Mouse (Mus musculus) urinary bladder, adult 18-20 months (tissue): ENCODE data around the gene Nktr.
A peak's percentile ranks its signal among the peaks of the same experiment; 100 is the strongest.

Source experiments
- DNase-seq, 2 experiments: peaks; one replicate each; pipeline ENCODE4 v3.0.0; 2022; ENCODE audit warnings: low spot score in 2 of 2, mixed read lengths in 2 of 2

The Nktr gene

DNA sequence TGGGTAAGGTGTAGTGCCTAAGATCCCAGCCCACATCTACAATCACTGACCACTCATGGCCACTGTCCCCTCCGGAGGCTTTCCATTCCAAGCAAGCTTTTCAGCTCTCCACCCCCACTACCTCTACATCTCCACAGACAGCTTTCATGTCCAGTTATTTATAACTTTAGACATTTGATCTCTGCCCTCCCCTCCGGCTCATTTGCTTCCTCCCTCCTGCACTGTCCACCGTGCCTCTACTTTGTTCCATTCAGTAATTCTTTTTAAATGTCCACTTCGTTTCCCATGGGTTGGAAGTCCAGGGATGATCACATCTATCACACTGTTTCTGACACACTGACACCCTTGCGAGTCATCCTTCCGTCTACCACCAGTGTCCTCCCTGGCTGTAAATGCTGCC, 11.2 kb upstream of the Nktr start:
- no peak for DNase-seq

DNA sequence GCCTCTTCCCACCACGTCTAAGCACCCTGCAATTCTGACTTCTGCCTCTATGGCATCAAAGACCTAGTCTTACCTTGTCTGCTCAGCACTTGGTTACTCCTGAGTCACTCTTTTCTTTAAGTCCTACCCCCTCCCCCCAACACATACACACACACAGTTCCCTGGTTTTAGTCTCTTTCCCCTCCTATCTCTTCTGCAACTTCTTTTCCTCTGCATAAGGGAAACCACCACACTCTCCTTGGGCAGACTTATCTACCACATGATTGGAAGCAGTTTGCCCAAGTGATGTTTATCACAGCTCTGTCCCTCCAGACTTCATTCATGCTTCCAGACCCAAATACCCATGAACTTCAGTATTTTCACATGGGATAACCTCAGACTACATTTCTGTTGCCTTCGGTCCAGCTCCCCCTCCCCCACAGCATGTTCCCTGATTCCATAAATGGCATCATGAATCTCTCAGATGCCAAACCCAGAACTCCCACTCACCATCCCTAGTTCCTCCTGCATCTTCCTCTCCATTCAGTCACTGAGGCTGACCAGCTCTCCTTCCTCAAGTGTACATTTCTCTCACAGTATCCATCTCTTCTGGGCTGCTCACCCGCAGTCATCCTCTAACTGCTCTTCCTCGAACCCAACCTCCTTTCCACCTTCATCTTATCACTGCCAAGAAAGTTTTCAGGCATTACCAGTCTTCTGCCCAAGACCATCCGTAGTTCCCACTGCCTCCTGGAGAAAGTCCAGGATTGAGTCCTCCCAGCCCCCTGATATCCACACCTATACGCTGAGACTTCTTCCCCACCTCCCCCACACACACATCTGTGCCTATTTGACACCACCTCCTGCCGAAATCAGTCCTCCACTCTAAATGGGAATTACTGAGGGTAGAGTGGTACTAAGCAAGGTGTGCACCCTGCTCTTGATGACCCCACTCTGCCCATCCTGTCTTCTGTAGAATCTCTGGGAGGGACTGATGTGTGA, 10.2 kb upstream of the Nktr start:
- DNase-seq: no peak

DNA sequence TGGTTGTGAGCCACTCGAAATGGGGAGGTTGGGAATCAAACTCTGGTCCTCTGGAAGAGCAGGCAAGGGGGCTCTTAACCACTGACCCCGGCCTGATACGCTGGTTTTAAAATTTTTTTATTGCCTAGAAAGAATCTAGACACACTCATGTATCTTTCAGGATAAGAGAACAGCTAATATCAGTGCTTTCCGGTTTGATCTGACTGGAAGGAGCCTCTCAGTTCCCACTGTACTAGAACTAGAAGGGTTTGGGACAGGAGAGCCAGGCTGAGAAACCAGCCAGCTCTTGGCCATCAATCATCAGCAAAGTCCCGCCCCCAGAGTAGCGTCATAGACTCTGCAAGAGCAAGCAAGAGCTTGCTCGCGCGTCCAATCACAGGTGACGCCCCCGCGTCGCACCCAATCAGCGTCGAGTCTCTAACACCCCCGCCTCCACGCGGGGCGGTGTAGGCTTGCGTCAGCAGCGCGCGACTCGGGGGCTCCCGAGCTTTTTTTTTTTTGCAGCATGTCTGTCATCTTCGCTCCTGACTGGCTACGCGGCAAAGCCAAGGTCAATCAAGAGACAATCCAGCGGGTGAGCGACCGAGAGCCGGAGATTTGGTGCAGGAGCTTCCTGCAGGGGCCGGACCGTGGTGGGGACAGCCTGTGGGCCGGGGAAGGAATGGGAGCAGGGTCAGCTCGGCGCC, 8.9 kb upstream of the Nktr start, which contains the start of gene Ss18l2:
Gene Ss18l2, plus strand, starts transcription at position 432 of the 686 bp plus-strand sequence.
- peak; percentile 92 to 95 for DNase-seq

DNA sequence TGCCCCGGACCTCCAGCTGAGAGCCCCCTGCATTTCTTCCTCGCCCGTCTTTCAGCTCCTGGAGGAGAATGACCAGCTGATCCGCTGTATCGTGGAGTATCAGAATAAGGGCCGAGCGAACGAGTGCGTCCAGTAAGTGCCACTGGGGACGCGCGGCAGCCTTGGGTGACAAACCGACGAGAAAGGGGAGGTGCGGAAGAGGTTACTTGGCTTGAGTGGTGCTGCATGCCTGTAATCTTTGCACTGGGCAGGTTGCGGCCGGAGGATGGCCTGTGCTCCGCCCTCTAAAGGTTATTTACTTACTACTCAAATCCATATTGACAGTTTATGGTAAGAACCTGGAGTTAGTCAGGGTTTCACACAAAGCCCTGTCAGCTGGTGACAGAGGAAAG, 8.4 kb upstream of the Nktr start:
- DNase-seq: peak in 1 of 2 experiments; percentile 21

DNA sequence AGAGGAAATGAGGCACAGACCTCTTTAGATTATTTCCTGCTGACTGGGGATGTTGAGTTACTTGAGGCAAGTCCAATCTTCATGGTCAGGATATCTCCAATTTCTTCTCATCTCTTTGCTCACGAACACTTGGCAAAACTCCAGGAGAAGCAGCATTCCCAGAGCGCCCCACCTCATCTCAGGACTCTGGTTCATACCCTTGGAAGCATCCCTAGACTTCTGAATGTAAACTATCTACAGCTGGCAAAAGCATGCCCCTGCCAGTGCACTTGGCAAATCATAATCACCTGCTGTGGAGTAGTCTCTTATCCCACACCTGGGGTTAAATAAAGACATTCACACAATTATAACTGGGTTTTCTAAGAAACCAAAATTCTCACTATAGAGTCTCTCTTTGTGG, 1.9 kb upstream of the Nktr start:
- DNase-seq: no peak

DNA sequence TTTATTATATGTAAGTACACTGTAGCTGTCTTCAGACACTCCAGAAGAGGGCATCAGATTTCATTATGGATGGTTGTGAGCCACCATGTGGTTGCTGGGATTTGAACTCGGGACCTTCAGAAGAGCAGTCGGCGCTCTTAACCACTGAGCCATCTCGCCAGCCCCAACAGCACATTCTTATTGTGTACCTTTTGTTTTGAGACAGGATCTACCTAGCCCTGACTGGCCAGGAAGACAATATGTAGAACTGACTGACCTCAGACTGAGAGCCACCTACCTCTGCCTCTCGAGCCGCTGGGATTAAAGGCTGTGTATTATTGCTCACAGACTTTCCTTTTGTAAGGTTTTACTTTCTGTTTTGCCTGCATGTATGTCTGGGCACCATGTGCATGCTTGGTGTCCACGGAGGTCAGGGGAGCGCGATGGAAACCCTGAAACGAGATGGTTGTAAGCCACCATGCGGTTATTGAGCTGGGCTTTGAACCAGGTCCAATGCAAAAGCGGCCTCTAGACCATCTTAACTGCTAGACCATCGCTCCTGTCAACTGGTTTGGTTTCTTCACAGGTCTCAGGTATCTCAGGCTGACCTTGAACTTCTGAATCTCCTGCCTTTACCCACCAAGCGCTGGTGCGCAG, 781 bp upstream of the Nktr start:
- peak in 1 of 2 experiments; percentile 17 for DNase-seq

DNA sequence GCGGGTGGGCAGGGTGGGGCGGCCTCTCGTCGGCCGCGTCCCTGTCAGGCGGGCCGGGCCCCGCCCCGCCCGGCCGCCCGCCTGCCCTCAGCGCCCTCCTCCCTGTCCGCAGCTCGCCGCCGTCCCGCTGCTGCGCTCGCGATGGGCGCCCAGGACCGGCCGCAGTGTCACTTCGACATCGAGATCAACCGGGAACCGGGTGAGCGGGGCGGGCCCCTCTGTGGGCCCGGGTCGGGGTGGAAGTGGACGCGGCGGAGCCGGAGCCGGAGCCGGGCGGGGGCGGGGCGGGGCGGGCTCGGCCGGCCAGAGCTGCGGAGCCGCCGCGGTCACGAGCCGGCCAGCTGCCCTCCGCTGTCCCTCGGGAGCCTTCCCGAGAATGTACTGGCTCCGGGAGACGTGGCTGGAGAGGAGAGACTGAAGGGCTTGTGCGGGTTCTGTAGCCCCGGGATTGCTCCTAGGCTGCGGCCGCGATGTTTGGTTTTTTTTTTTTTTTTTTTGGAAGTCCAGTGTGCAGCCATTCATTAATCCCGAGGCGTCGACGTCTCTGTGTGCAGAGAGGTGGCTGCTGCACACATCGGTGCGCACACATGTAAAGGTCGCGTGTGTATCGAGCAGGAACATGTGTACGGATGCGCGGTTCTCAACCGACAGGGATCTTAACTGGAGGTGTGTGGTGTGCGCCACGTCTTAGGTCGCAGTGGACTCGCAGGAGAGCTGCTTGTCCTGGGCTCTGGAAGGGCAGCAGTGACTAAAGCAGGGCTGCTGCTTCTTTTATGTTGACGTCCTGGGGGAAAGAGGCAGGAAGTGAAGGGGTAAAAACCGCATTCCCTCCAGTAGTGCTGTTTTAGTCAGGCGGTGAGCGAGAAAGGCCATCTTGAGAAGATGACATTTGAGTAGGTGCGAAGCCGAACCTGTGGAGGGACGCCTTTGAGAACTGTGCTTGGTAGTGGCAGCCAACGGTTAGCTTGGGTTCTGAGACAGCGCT, 670 bp downstream of the Nktr start:
- DNase-seq: peak in 1 of 2 experiments; percentile 68

DNA sequence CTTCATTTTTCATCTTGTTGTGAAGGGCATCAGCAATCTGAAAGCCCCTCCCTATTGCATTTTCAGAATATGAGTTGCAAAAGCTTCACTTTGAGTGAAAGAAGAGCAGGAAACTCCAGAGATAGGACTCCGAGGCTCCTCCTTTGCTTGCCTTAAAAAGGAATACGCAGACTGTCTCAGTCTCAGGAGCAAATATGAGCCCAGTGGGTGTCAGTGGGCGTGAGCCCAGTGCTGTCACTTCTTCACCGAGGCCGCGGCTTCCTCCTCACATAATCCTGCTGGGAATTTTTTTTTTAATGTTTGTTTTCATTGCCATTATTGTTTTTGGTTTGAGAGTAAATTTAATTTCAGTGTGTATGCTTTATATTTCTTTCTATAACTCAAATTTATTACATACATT, 21.5 kb downstream of the Nktr start:
- DNase-seq: no peak

DNA sequence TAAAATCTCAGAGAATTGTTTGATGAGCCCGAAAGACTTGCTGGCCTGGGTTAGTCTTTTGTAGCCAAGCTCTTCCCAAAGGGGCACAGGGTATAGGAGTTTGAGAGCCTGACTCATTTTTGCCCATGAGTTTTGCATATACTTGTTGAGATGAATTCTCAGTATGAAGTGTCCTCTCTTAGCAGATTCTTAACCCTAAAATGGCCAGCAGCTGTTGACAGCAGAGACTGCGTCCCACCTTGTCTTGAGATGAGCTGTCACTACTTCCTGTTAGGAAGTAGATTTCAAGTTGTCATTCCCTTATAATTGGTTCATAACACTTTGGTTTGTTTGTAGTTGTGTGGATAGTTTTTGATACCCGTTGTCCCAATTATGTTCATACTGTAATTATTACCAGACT, 22.2 kb downstream of the Nktr start:
- DNase-seq: no peak

DNA sequence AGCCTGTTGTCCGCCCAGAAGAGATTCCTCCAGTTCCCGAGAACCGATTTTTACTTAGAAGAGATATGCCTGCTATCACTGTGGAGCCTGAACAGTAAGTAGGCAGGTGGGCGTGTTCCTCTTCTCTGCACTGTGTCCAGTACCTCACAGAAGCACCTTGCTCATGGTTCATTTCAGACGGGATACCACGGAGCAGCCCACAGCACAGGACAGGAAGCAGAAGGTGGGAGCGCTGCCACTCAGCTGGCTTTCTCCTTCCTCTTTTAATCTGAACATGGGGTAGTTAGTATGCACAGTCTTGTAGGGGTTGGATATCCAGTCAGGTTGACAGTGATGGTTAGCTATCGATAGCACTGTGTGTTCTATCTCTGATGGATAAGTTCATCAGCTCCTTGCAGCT, 25.1 kb downstream of the Nktr start:
- no peak for DNase-seq

DNA sequence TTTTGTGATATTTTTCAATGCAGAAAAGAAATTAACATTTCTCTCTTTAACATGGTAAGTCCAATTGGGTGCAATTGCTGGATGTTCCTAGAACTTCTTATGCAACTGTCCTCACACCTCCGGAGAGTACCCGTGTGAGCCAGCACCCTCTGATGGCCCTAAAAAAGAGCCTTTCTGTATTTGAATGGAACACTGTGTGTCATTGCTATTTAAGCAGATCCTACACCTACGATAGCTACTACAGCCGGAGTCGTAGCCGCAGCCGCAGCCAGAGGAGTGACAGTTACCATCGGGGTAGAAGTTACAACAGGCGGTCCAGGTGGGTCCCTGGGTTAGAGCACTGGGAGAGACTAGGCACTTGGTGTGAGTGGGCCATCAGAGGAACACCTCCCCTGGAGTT, 33.8 kb downstream of the Nktr start:
- no peak for DNase-seq

DNA sequence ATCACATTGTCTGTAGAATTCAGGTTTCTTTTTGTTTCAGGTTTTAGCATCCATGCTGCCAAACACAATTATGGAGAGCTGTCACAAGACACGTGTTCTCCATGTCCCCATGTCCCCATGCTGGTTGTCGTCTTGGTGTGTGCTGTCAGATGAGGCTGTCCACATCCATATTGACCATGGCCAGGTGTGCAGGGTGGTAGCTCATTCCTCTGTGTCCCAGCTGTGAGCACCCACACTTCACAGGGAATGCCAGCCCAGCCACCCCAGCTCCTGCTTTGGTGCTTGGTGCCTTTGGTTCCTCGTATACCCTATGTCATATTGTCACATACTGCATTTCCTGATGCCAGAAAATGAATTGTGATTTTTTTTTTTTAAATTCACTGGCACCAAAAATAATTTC, 35.7 kb downstream of the Nktr start:
- no peak for DNase-seq

DNA sequence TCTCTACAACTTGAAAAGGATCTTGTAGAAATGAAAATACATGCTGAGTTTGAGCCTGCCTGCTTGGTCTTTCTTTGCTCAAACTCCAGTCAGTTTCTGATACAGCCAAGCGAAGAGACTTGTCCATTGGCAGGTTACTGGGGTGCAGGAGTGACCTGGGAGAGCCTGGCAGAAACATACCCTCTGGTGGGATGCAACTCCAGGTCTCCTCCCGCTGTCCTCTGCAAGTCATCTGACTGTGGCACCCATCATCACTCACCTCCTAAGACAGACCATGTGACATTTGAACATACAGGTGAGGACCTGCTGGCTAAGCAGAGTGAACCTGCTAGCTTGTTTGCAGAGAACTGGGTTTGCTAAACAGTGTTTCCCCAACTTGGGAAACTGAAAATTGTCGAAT, 37.8 kb downstream of the Nktr start:
- DNase-seq: no peak

DNA sequence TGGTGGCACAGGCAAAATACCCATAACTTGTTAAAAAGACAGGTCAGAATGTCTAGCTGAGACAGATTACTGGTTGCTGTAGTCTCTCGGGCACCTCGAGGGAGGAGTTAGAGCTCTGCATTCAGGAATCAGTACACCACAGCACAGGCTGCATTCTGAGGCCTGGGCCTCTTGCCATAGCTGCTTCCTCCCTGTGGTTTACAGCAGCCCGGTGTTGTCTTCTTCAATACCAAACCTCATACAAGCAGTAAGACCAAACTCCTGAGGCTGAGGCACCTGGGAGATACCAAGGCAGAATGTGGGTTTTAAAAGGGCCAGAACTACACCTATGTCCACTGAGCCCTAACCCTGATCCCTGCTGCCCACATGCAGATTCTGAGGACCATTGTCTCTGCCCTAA, 38.5 kb downstream of the Nktr start:
- no peak for DNase-seq

DNA sequence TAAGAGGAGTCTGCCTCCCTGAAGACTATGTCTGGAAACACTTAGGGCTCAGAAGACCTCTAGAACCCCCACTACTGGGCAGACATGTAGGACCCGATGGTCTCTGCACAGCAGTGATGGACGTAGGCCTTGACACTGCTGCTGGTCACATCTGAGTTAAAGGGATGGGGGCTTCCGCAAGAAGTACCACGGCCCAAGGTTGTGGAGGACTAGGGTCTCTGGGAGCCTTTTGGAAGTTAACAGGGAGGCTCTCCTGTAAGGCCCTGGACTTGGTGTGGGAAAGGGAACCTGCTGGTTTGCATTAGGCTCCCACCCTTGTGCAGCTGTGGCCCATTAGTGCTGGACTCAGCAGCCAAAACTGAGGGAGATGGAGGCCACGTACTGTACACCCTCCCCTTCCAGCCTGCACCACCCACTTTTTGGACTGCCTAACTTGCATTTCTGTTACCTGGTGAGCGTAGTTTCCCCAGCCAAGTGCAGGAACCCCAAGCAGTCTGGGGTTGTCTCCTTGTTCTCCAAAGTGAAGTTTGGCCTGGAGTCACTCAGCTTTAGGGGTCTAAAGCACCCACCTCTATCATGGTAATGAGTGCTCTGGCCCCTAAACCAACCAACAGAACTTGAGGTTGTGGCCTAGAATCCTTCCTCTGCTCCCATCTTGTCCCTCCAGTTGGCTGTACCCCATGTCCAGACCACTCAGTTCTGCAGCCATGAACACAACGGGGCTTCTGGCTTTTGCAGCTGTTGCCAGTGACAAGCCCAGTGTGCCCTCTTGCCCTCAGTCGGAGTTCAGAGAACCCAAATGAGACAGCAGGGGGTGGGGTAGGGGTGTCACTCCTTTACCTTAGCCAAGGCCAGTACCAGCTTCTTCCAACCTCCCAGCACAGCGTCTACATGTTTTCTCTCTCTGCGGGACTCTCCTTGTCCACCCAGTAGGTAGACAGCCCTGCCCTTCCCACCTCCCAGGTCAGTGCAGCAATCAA, 39.2 kb downstream of the Nktr start:
- peak in 1 of 2 experiments; percentile 29 for DNase-seq

DNA sequence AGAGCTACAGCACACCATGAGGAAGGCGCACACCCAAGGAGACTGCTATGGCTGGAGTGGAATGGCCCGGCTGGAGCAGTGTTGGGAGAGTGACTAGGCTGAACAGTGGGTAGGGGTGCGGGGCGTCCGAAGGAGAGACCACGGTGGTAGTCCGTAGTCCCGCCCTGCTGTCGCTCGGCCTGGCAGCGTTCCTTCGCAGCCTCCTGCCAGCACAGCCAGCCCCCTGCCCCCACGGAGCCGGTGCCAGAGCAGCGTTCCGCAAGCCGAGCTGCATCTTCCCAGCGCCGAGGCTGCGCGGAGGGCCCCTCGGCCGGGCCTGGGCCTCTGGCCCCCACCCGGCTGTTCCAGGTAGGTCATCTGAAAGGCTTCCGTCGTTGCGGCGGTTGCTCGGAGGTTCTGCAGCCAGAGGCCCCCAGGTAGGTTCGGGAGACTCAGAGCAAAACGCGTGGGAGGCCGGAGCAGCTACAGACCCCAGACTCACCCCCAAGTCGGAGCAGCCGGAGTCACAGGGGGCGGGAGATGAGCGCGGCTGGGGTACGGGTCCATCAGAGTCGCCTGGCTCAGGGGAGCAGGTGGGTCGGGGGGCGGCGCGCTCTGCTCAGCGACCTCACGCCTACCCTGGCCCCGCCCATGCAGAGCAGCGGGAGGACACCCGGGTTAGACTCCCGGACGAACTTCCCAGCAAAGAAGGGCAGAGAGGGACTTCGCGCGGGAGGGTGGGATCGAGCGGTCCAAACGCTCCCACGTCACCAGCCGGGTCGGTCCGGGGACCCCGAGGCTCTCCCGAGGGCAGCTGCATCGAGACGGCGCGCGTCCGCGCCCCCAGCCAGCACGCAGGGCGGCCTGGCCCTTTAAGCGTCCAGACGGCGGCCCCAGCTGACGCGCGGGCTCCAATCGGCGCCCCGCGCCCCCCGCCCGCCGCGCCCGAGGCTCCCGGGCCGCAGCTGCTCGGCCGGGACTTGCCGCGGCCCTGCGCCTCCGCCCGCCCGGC, 40.4 kb downstream of the Nktr start, which contains the start of gene Zfp651:
Gene Zfp651, plus strand, starts transcription at position 240 of the 991 bp plus-strand sequence.
- peak in 1 of 2 experiments; percentile 44 for DNase-seq

DNA sequence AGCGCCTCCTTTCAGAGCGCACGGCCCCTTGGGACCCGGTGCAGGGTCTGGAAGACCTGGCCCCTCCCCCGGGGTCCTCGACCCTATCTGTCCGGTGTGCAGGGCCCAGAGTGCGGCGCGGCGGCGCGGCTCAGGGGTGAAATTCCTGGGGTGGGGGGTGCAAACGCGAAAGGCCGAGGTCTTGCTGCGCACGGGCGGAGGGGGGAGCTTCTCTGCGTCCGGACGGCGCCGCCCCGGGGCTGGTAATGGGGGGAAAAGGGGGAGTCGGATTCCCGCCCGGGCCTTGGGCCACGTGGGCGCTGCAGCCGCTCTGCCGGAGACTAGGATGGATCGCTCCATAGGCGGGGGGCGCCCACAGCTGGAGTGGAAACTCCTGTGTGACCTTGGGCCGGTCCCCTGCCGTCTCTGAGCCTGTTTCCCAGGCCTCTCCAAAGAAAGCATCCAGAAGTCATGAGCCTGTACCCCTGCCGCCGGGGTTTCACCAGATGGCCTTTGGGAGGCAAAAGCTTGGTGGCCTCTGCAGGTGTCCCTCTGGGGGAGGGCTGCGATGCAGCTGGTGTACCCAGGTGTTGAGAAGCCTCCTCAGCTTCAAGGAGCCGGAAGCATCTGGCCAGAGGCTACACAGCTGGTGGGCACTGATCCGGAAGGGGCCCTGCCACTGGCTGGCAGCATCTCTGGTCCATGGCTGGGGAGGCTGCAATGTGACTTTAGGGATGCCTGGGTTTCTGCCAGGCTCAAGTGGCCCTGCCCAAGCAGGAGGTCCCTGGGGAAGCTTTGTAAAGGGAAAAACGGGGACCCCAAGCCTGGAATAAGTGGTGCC, 41.5 kb downstream of the Nktr start:
- DNase-seq: peak; percentile 25 to 62
